Comparison of ENCODE assay signal across 15 mouse cellular contexts in the genomic region with DNA sequence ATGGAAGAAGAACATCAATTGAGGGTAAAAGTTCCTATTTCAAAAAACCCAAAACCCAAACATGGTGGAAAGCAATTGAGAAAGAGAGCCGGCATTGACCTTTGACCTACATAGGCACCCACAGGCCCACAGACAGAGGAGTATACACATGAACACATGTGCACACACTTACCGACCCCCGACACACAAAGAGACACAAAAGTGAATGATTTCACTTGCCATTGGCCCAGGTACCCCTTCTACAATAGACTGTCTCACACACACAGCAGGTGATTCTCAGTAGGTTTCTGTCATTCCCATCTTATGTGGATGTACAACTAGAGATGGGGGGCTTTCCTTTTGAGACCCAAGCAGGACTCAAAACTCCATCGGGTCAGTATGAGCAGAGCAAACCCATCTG.
DNase-seq lines count a peak whose midpoint lies in the region; ATAC-seq and TF ChIP-seq lines count a peak whose summit lies in the region.
"Had no signal": no experiment of that assay in that cellular context is flagged by ENCODE, and none has a peak within 500 bp of the region (broad histone marks: within the 10 kb centered on the region; RNA-seq: fewer than 3 reads in every experiment).

No protein-coding gene starts in this region.

- TF ChIP-seq CTCF in lung, embryonic 14.5 days (IDR thresholded peaks at IDR 0.05; ENCODE audit: low read depth) = no peak

- H3K4me2 ChIP-seq in embryonic facial prominence, embryonic 12.5 days (replicated peaks) = no peak overlapping the region; the same call in 1 of the 2 replicates
- H3K4me2 ChIP-seq in lung, embryonic 14.5 days = 0 out of 2 replicates have a peak overlapping the region, but pooled peaks have one; percentile 7
- H3K4me2 ChIP-seq in forebrain, embryonic 11.5 days (ENCODE audit: low read depth, low read length, severe bottlenecking) = no peak overlapping the region
- peak overlapping the region; percentile 31; the same call in 1 of the 2 replicates for H3K4me2 ChIP-seq in limb, embryonic 13.5 days (replicated peaks)
- H3K4me2 ChIP-seq in liver, embryonic 11.5 days = no peak overlapping the region
- H3K4me2 ChIP-seq: heart, embryonic 12.5 days had no signal

- H3K27ac ChIP-seq in embryonic facial prominence, embryonic 12.5 days = 0 out of 2 replicates have a peak overlapping the region, but pooled peaks have one; percentile 0
- no peak overlapping the region for H3K27ac ChIP-seq in embryonic facial prominence, embryonic 10.5 days (replicated peaks)
- no peak overlapping the region for H3K27ac ChIP-seq in lung, embryonic 14.5 days (ENCODE audit: low read depth)
- no peak overlapping the region for H3K27ac ChIP-seq in forebrain, embryonic 11.5 days (ENCODE audit: low read depth, low read length)
- no peak overlapping the region; the same call in 1 of the 2 replicates for H3K27ac ChIP-seq in limb, embryonic 13.5 days
- H3K27ac ChIP-seq in liver, embryonic 11.5 days (ENCODE audit: low read depth, low read length) = no peak overlapping the region

- H3K9ac ChIP-seq in embryonic facial prominence, embryonic 12.5 days = no peak overlapping the region
- H3K9ac ChIP-seq in lung, embryonic 14.5 days = no peak overlapping the region
- no peak overlapping the region for H3K9ac ChIP-seq in forebrain, embryonic 11.5 days (ENCODE audit: low read length)
- no peak overlapping the region for H3K9ac ChIP-seq in limb, embryonic 13.5 days
- no peak overlapping the region for H3K9ac ChIP-seq in liver, embryonic 11.5 days (ENCODE audit: low read depth, low read length)
- H3K9ac ChIP-seq: heart, embryonic 12.5 days had no signal

- H3K9me3 ChIP-seq in embryonic facial prominence, embryonic 12.5 days = no peaks in the 10 kb centered on the region
- H3K9me3 ChIP-seq in embryonic facial prominence, embryonic 10.5 days = no peaks in the 10 kb centered on the region
- no peaks in the 10 kb centered on the region for H3K9me3 ChIP-seq in lung, embryonic 14.5 days (ENCODE audit: low read depth, low read length)
- no peaks in the 10 kb centered on the region for H3K9me3 ChIP-seq in forebrain, embryonic 11.5 days (ENCODE audit: control insufficient read depth, low read length)
- H3K9me3 ChIP-seq in limb, embryonic 13.5 days = no peaks in the 10 kb centered on the region
- no peaks in the 10 kb centered on the region for H3K9me3 ChIP-seq in liver, embryonic 11.5 days (ENCODE audit: control insufficient read depth, low read length)
- H3K9me3 ChIP-seq: heart, embryonic 12.5 days had no signal

- 69% methylated on average over 4 of the region's 4 CpGs for WGBS in embryonic facial prominence, embryonic 12.5 days
- 73% methylated on average over 4 of the region's 4 CpGs for WGBS in embryonic facial prominence, embryonic 10.5 days
- WGBS in lung, embryonic 14.5 days = 70% methylated on average over 4 of the region's 4 CpGs
- 81% methylated on average over 4 of the region's 4 CpGs for WGBS in forebrain, embryonic 11.5 days
- WGBS in limb, embryonic 13.5 days = 79% methylated on average over 4 of the region's 4 CpGs
- WGBS in liver, embryonic 11.5 days = 69% methylated on average over 4 of the region's 4 CpGs

- H3K36me3 ChIP-seq in embryonic facial prominence, embryonic 12.5 days = no peaks in the 10 kb centered on the region
- H3K36me3 ChIP-seq in embryonic facial prominence, embryonic 10.5 days (replicated peaks) = no peaks in the 10 kb centered on the region
- no peaks in the 10 kb centered on the region for H3K36me3 ChIP-seq in lung, embryonic 14.5 days (ENCODE audit: insufficient read depth)
- no peaks in the 10 kb centered on the region for H3K36me3 ChIP-seq in forebrain, embryonic 11.5 days (ENCODE audit: control insufficient read depth, insufficient read depth, low read length)
- H3K36me3 ChIP-seq in limb, embryonic 13.5 days = no peaks in the 10 kb centered on the region
- no peaks in the 10 kb centered on the region for H3K36me3 ChIP-seq in liver, embryonic 11.5 days (ENCODE audit: control insufficient read depth, insufficient read depth, low read length)
- H3K36me3 ChIP-seq: heart, embryonic 12.5 days had no signal

- H3K4me1 ChIP-seq in embryonic facial prominence, embryonic 12.5 days = peaks cover 6% of the 10 kb centered on the region; the same call in 1 of the 2 replicates
- H3K4me1 ChIP-seq in embryonic facial prominence, embryonic 10.5 days = peaks cover 34% of the 10 kb centered on the region
- H3K4me1 ChIP-seq in lung, embryonic 14.5 days (ENCODE audit: insufficient read depth) = no peaks in the 10 kb centered on the region
- H3K4me1 ChIP-seq in forebrain, embryonic 11.5 days (replicated peaks; ENCODE audit: control insufficient read depth, insufficient read depth, low read length) = peaks cover 4% of the 10 kb centered on the region
- H3K4me1 ChIP-seq in limb, embryonic 13.5 days = peaks cover 19% of the 10 kb centered on the region; the same call in 1 of the 2 replicates
- H3K4me1 ChIP-seq in liver, embryonic 11.5 days (replicated peaks; ENCODE audit: control insufficient read depth, insufficient read depth, low read length) = no peaks in the 10 kb centered on the region
- H3K4me1 ChIP-seq: megakaryocyte, embryonic 14.5 days had no signal

- ATAC-seq in embryonic facial prominence, embryonic 12.5 days (ENCODE audit: insufficient number of reproducible peaks, insufficient read depth, low FRiP score, low TSS enrichment) = no peak
- ATAC-seq in lung, embryonic 14.5 days (ENCODE audit: insufficient read depth) = no peak
- ATAC-seq in forebrain, embryonic 11.5 days (replicated peaks; ENCODE audit: low FRiP score) = 0 out of 2 replicates have a peak, but pooled peaks have one; percentile 12
- ATAC-seq in limb, embryonic 13.5 days (ENCODE audit: low FRiP score, low read depth) = no peak
- ATAC-seq in erythroid progenitor cell, adult 5-6 weeks (replicated peaks; ENCODE audit: low FRiP score, poor library complexity, severe bottlenecking) = no peak
- ATAC-seq in liver, embryonic 11.5 days (replicated peaks; ENCODE audit: low FRiP score) = no peak
- ATAC-seq: activated CD4-positive, CD25-positive, alpha-beta regulatory T cell, adult 4 months had no signal

- DNase-seq in embryonic facial prominence, embryonic 10.5 days (ENCODE audit: low spot score) = no peak
- DNase-seq in lung, embryonic 14.5 days = no peak
- no peak for DNase-seq in lung, postnatal 10 days
- DNase-seq in forebrain, embryonic 11.5 days (ENCODE audit: low spot score) = no peak
- DNase-seq in liver, embryonic 11.5 days (ENCODE audit: low spot score) = no peak
- DNase-seq: kidney, adult 11 months; right cerebral cortex, postnatal 4 days; thymus, postnatal 14 days had no signal

- H3K4me3 ChIP-seq in embryonic facial prominence, embryonic 12.5 days = no peak overlapping the region
- no peak overlapping the region for H3K4me3 ChIP-seq in embryonic facial prominence, embryonic 10.5 days
- H3K4me3 ChIP-seq in lung, embryonic 14.5 days (ENCODE audit: low read depth, low read length) = no peak overlapping the region
- no peak overlapping the region for H3K4me3 ChIP-seq in forebrain, embryonic 11.5 days (ENCODE audit: low read depth, low read length)
- H3K4me3 ChIP-seq in limb, embryonic 13.5 days = no peak overlapping the region
- no peak overlapping the region for H3K4me3 ChIP-seq in liver, embryonic 11.5 days (ENCODE audit: low read depth, low read length)
- H3K4me3 ChIP-seq: heart, embryonic 12.5 days; megakaryocyte, embryonic 14.5 days had no signal

- H3K27me3 ChIP-seq in embryonic facial prominence, embryonic 12.5 days = no peaks in the 10 kb centered on the region
- no peaks in the 10 kb centered on the region for H3K27me3 ChIP-seq in embryonic facial prominence, embryonic 10.5 days (replicated peaks; ENCODE audit: low read depth, poor library complexity, severe bottlenecking)
- no peaks in the 10 kb centered on the region for H3K27me3 ChIP-seq in lung, embryonic 14.5 days (ENCODE audit: insufficient read depth, low read length)
- H3K27me3 ChIP-seq in forebrain, embryonic 11.5 days (ENCODE audit: control insufficient read depth, insufficient read depth, low read length) = no peaks in the 10 kb centered on the region
- H3K27me3 ChIP-seq in limb, embryonic 13.5 days = no peaks in the 10 kb centered on the region
- H3K27me3 ChIP-seq in liver, embryonic 11.5 days (replicated peaks; ENCODE audit: control insufficient read depth, insufficient read depth, low read length) = no peaks in the 10 kb centered on the region
- H3K27me3 ChIP-seq: CH12.LX; heart, embryonic 12.5 days; megakaryocyte, embryonic 14.5 days had no signal

Comparison
In these comparisons a context has a peak if more than half of its experiments do, and no peak if none do; other contexts are left out.
1. H3K4me2 ChIP-seq: peak in lung, embryonic 14.5 days (single experiment) and limb, embryonic 13.5 days (single experiment); none in embryonic facial prominence, embryonic 12.5 days (single experiment), forebrain, embryonic 11.5 days (single experiment) and liver, embryonic 11.5 days (single experiment).